Mouse (Mus musculus) liver, embryonic 16.5 days (tissue): ENCODE measurements around the gene Shpk. TPM values are rescaled to one million over a fixed set of nuclear protein-coding genes. Genes with fewer than 3 reads are reported as not detected.

Experiments
- polyA plus RNA-seq: library from polyadenylated mRNA; unstranded; fragments of >200 nt; fragmentation: Nextera tagmentation; extraction: Ambion mirVana; gene quantifications from 2 replicates; pipeline ENCODE4 v1.2.1, GENCODE M21; 2015

Gene Shpk
- polyA plus RNA-seq, 1 experiment from 2014 or later: 4.4 TPM

Other genes with a start within 250 kb of the Shpk start
- gene Atp2a3, start 238.3 kb upstream of the Shpk start, polyA plus RNA-seq: 10.8 and 13.1 TPM in 2 replicates
- gene P2rx1, start 200.4 kb upstream of the Shpk start, polyA plus RNA-seq: 5.5 and 6.6 TPM in 2 replicates
- gene Camkk1, start 180.5 kb upstream of the Shpk start, polyA plus RNA-seq: 0.76 and 0.86 TPM in 2 replicates
- 4.2 and 4.3 TPM in 2 replicates for gene Ncbp3, start 151.7 kb upstream of the Shpk start, polyA plus RNA-seq
- gene Itgae, start 108.9 kb upstream of the Shpk start, polyA plus RNA-seq: 0.26 and 0.34 TPM in 2 replicates
- gene Haspin, start 61.2 kb upstream of the Shpk start, polyA plus RNA-seq: 10.6 and 11.1 TPM in 2 replicates
- 0.11 and 0.22 TPM in 2 replicates for gene P2rx5, start 39.0 kb upstream of the Shpk start, polyA plus RNA-seq
- 69.5 and 72.1 TPM in 2 replicates for gene Emc6, start 22.4 kb upstream of the Shpk start, polyA plus RNA-seq
- 33.6 and 33.8 TPM in 2 replicates for gene Tax1bp3, start 22.4 kb upstream of the Shpk start, polyA plus RNA-seq
- 8.0 and 8.6 TPM in 2 replicates for gene Ctns, start 418 bp upstream of the Shpk start, polyA plus RNA-seq
- 0.48 and 0.65 TPM in 2 replicates for gene Trpv1, start 34.8 kb downstream of the Shpk start, polyA plus RNA-seq
- gene Trpv3, start 67.9 kb downstream of the Shpk start, polyA plus RNA-seq: 0.01 and 0.04 TPM in 2 replicates
- gene Aspa, start 130.1 kb downstream of the Shpk start, polyA plus RNA-seq: 3.0 and 4.0 TPM in 2 replicates
- gene Gm49340, start 130.3 kb downstream of the Shpk start, polyA plus RNA-seq: not detected in 2 replicates
- 3.2 and 3.3 TPM in 2 replicates for gene Spata22, start 130.3 kb downstream of the Shpk start, polyA plus RNA-seq
- gene Olfr20, start 151.3 kb downstream of the Shpk start, polyA plus RNA-seq: 0.08 and 0.22 TPM in 2 replicates
- gene Olfr376, start 171.8 kb downstream of the Shpk start, polyA plus RNA-seq: not detected in 2 replicates
- gene Olfr1, start 200.2 kb downstream of the Shpk start, polyA plus RNA-seq: not detected in 2 replicates
- not detected in 2 replicates for gene Olfr378, start 229.0 kb downstream of the Shpk start, polyA plus RNA-seq